Mouse (Mus musculus): ENCODE data around the gene Ppp1r9b. TPM values are rescaled to one million over a fixed set of nuclear protein-coding genes. Genes with fewer than 3 reads are reported as not detected.
A peak's percentile ranks its signal among the peaks of the same experiment; 100 is the strongest.

Gene Ppp1r9b
- polyA plus RNA-seq, 1 experiment from 2014 or later = 15.7 TPM

DNA sequence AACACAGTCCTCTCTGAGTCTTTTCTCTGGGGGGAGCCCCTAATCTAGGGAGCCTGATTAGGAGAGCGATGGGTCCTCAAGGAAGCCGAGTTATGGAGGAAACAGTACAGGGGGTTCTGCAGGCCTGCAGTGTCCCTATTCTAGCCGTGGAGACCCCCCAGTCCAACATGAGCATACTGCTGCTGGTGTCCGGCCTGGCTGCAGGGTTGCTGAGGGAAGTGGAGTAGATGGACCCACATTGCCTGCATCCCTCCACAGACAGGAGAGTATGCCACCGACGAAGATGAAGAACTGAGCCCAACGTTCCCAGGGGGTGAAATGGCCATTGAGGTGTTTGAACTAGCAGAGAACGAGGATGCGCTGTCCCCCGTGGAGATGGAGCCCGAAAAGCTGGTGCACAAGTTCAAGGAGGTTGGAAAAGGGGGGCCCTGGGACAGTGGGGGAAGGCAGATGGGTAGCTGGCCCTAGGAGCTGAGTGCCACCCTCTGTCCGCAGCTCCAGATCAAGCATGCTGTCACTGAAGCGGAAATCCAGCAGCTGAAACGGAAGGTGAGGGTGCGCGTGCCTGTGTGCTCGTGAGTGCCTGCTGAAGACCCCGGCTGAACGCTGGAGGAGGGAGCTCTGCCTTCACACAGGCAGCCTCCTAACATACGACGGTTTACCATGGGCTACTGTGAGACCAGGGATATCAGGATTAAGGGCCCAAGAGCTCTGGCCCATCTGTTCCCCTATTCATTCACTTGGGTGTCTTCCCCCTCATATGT lies 10.9 kb downstream of the Ppp1r9b start:
- Histone ChIP-seq H3K4me2 (replicated peaks) (no peak overlapping the region), H3K4me1 (peaks cover 25% of the 10 kb centered on the region), H3K9me3 (no peaks in the 10 kb centered on the region), H3K4me3 (no peak overlapping the region), H3K9ac (replicated peaks) (no peak overlapping the region), H3K27me3 (no peaks in the 10 kb centered on the region), H3K27ac (replicated peaks) (no peak overlapping the region), H3K36me3 (peaks cover 81% of the 10 kb centered on the region)
- whole genome bisulfite sequencing = 87% methylated on average over 21 of the region's 21 CpGs
- no peak for ATAC-seq (ENCODE audit: low FRiP score, low read depth)

DNA sequence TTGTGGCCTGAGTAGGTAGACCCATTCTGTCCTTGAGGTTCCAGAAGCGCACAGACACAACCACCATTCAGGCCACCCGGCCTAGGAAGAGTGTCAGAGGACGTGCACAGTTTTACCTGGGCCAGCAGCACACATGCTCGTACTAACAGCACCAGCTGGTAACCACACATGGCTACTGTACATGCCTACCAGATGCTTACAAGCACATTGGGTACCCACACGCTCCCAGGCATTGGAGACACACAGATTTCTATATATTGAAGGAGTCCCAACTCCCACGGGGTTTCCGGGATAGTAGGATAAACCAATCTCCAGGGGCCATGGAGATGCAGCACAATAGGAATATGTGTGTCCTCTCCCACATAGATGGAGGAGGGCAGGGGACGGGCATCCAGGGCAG lies 11.9 kb downstream of the Ppp1r9b start:
- Histone ChIP-seq H3K36me3 (peaks cover 72% of the 10 kb centered on the region), H3K9ac (replicated peaks) (no peak overlapping the region), H3K27me3 (no peaks in the 10 kb centered on the region), H3K4me2 (replicated peaks) (no peak overlapping the region), H3K9me3 (no peaks in the 10 kb centered on the region), H3K4me3 (no peak overlapping the region), H3K4me1 (peaks cover 32% of the 10 kb centered on the region), H3K27ac (replicated peaks) (no peak overlapping the region)
- no peak for ATAC-seq (ENCODE audit: low FRiP score, low read depth)
- 95% methylated on average over 8 of the region's 8 CpGs for WGBS

DNA sequence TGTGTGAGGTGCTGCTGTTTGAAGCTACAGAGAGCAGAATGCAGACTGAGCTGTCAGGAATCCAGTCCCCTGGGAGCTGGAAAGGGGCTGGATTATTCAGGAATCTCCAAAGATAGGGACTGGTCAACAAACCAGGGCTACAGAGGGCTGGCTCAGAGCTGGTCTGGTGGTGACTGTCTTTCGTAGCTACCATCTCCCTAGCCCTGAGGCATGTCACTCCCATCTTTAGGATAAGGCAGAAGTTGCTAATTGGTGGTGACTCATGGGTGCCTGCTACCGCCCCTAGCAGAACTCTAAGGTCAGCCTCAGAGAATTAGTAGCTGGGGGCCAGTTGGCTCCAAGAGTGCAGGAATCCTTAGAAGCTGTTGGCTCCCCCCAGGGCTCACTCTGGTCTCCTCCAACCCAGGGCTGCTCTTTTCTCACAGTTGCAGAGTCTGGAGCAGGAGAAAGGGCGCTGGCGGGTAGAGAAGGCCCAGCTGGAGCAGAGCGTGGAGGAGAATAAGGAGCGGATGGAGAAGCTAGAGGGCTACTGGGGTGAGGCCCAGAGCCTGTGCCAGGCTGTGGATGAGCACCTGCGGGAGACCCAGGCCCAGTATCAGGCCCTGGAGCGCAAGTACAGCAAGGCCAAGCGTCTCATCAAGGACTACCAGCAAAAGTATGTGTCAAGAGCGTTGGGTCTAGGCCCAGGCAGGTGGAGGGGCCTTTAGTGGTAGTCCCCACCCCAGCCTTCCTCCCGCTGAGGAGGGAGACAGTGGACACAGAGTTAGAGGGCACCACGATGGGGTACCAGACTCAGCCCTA lies 13.5 kb downstream of the Ppp1r9b start:
- no peaks in the 10 kb centered on the region for H3K27me3 ChIP-seq
- no peak overlapping the region for H3K4me3 ChIP-seq
- H3K9ac ChIP-seq (replicated peaks) = 0 out of 2 replicates have a peak overlapping the region, but pooled peaks have one; percentile 21
- no peak for ATAC-seq (ENCODE audit: low FRiP score, low read depth)
- H3K9me3 ChIP-seq = no peaks in the 10 kb centered on the region
- H3K4me1 ChIP-seq = peaks cover 40% of the 10 kb centered on the region
- H3K4me2 ChIP-seq (replicated peaks) = no peak overlapping the region
- peaks cover 56% of the 10 kb centered on the region for H3K36me3 ChIP-seq
- H3K27ac ChIP-seq (replicated peaks) = no peak overlapping the region
- WGBS = 89% methylated on average over 12 of the region's 12 CpGs

DNA sequence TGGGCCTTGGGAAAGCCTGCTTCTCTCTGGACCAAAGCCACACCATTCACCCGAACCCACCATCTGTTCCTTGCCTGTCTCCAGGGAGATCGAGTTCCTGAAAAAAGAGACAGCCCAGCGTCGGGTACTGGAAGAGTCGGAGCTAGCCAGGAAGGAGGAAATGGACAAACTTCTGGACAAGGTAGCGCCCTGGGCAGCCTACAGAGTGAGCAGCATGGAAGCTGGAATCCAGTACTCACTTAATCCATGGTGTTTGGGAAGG lies 14.0 kb downstream of the Ppp1r9b start:
- Histone ChIP-seq H3K4me2 (replicated peaks) (no peak overlapping the region), H3K27me3 (no peaks in the 10 kb centered on the region), H3K27ac (replicated peaks) (no peak overlapping the region), H3K9ac (replicated peaks) (no peak overlapping the region), H3K4me1 (peaks cover 42% of the 10 kb centered on the region), H3K36me3 (peaks cover 50% of the 10 kb centered on the region), H3K4me3 (no peak overlapping the region), H3K9me3 (no peaks in the 10 kb centered on the region)
- WGBS = 70% methylated on average over 6 of the region's 6 CpGs
- no peak for ATAC-seq (ENCODE audit: low FRiP score, low read depth)

DNA sequence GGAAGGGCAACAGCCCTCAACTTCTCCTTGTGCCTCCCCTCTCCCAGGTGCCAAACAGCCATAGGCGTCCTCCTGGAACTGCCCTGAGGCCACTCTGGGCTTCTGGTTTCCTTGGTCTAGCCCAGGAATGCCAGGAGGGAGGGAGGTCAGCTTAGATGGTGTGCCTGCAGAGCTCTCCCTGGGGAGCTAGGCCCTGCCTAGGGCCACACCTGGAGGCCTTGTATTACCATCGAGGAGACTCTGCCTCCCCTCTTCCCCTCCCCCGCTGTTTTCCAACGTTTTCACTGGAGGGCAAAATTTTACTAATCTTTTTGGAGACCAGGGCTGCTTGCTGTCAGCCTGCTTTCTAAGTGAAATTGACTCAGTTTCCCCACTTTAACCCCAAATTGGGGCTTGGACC lies 15.2 kb downstream of the Ppp1r9b start:
- H3K27me3 ChIP-seq = no peaks in the 10 kb centered on the region
- no peak for ATAC-seq (ENCODE audit: low FRiP score, low read depth)
- H3K36me3 ChIP-seq = peaks cover 43% of the 10 kb centered on the region
- peak overlapping the region; percentile 68 for H3K4me2 ChIP-seq (replicated peaks)
- H3K9me3 ChIP-seq = no peaks in the 10 kb centered on the region
- H3K4me3 ChIP-seq = peak overlapping the region; percentile 39
- H3K27ac ChIP-seq (replicated peaks) = peak overlapping the region; percentile 76
- H3K4me1 ChIP-seq = peaks cover 33% of the 10 kb centered on the region
- WGBS = 34% methylated on average over 4 of the region's 4 CpGs
- peak overlapping the region; percentile 60; the same call in 1 of the 2 replicates for H3K9ac ChIP-seq (replicated peaks)

DNA sequence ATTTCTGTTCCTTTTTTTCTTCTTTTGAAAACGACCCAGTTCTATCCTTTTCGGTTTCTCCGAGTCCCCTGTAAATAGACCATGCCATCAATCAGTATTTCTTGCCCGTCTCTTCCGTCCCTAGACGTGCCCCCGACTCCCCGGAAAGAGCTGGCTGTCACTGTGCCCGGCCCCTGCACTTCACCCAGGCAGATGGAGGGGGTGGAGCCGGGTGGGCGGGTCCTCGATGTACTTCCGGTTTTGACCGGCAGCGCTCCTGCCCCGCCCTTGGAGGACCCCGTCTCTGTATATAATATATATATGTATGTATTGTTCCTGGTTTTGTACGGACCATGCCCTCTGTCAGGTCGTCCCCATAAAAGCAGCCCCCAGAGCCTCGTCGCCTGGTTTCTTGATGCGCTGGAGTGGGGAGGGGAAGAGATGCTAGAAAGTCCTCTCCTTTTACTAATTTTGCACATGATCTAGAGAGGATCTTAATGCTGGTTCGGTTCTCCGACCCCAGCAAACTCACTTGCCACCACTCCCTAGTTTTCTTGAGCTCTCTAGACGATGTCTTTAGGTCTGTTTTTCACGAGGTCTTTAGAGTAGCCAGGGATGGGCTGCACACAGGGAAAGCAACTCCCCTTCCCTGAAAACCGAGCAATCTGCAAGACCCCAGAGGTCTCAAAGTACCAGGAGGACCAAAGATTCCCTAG lies 15.8 kb downstream of the Ppp1r9b start:
- peak overlapping the region; percentile 76 for H3K27ac ChIP-seq (replicated peaks)
- no peaks in the 10 kb centered on the region for H3K9me3 ChIP-seq
- H3K4me3 ChIP-seq = peak overlapping the region; percentile 39
- H3K4me1 ChIP-seq = peaks cover 39% of the 10 kb centered on the region
- no peaks in the 10 kb centered on the region for H3K27me3 ChIP-seq
- peak; percentile 63 for ATAC-seq (ENCODE audit: low FRiP score, low read depth)
- H3K36me3 ChIP-seq = peaks cover 39% of the 10 kb centered on the region
- H3K9ac ChIP-seq (replicated peaks) = peak overlapping the region; percentile 60
- H3K4me2 ChIP-seq (replicated peaks) = peak overlapping the region; percentile 68
- WGBS = 2% methylated on average over 27 of the region's 27 CpGs

DNA sequence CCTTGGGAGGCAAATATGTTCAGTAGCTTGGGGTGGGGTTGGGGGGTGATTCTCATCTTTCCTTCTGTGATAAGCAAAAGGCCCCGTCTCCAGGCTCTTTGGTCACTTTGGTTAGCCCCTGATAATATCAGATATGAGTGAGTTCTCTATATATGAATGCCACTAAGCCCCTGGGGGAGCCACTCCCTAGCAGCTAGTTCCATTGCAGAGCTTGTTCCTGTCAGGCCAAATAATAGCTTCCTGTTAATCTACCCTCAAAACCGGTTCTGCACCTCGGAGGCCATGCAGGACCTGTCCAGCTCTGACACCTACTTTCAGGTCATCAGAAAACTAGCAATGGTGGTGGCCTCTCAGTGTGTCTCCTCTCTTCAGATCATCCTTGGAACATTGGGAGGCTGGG lies 16.6 kb downstream of the Ppp1r9b start:
- no peaks in the 10 kb centered on the region for H3K27me3 ChIP-seq
- no peaks in the 10 kb centered on the region for H3K9me3 ChIP-seq
- peak overlapping the region; percentile 76 for H3K27ac ChIP-seq (replicated peaks)
- WGBS = 93% methylated on average over 3 of the region's 3 CpGs
- peak overlapping the region; percentile 68; the same call in 1 of the 2 replicates for H3K4me2 ChIP-seq (replicated peaks)
- H3K36me3 ChIP-seq = peaks cover 31% of the 10 kb centered on the region
- peaks cover 46% of the 10 kb centered on the region for H3K4me1 ChIP-seq
- H3K4me3 ChIP-seq = no peak overlapping the region
- ATAC-seq (ENCODE audit: low FRiP score, low read depth) = no peak
- no peak overlapping the region for H3K9ac ChIP-seq (replicated peaks)

DNA sequence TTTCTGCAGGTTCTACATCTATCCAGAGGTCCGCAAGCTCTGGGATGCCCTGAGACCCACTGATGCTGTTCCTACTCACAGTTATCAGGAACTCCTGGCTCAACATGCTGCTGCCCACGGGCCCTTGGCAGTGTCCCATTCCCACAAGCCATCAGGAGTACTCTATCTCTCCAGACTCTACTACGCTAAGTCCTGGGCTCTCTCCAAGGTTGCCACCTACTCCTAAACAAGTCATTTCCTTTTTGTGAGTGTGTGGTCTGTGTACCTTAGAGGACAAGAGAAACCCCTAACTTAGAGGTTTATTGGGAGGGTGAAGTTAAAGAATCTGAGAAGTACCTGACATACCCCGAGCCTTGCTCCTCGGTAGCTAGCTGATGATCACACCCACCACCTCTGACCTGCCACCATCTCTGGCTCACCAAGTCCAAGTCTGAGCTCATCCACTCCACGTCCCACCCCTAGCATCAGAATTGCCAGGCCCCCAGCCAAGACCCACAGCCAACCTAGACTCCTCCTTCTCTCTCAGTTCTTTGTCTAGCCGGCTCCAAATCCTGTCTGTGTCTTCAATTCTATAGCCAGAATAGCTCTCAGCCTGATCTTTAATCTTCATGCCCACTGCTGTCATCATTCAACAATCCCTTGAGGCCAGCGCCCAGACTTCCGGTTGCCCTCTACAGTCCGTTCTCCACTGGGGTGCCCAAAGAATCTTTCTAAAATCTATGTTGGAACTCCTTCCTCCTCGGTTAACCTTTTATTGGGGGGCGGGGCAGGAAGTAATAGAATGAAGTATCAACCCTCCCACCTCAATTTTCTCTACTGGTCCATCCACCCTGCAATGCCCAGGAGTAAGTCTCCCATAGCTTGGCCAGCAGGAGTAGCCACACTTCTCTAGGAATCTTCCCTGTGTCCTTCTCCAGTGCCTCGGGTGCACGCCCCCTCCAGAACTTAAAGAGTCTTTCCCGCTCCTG lies 18.1 kb downstream of the Ppp1r9b start:
- peaks cover 57% of the 10 kb centered on the region for H3K4me1 ChIP-seq
- H3K36me3 ChIP-seq = peaks cover 20% of the 10 kb centered on the region
- no peaks in the 10 kb centered on the region for H3K9me3 ChIP-seq
- H3K27ac ChIP-seq (replicated peaks) = peak overlapping the region; percentile 98
- WGBS = 31% methylated on average over 15 of the region's 15 CpGs
- peak overlapping the region; percentile 80 for H3K4me2 ChIP-seq (replicated peaks)
- no peaks in the 10 kb centered on the region for H3K27me3 ChIP-seq
- no peak for ATAC-seq (ENCODE audit: low FRiP score, low read depth)
- H3K4me3 ChIP-seq = peak overlapping the region; percentile 85
- peak overlapping the region; percentile 99 for H3K9ac ChIP-seq (replicated peaks)

DNA sequence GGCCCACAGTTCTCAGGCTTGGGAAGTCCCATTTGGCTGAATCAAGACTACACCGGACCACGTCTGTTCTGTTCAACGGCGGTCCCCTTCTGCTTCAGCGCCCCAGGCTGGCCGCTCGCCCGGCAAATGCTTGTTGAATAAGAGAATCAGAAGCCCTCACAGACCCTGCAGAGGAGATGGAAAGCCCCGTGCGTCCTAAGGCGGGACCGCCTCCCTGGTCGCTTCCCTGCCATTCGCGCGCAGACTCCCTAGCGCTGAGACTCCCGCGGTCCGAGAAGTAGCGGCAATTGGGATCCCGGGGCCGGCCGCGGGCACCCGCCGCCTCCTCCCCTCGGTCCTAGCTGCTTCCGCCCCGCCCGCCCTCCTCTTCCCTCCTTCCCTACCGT lies 18.8 kb downstream of the Ppp1r9b start, which contains the start of gene Samd14:
TSS of gene Samd14 (plus strand) at position 251 of the 386 bp plus-strand sequence.
- Histone ChIP-seq H3K27ac (replicated peaks) (peak within 1 kb of the TSS; percentile 98), H3K4me1 (peaks cover 61% of the 10 kb centered on the region), H3K36me3 (peaks cover 20% of the 10 kb centered on the region), H3K4me2 (replicated peaks) (peak within 1 kb of the TSS; percentile 80), H3K9me3 (no peaks in the 10 kb centered on the region), H3K27me3 (no peaks in the 10 kb centered on the region), H3K4me3 (peak within 1 kb of the TSS; percentile 85), H3K9ac (replicated peaks) (peak within 1 kb of the TSS; percentile 99)
- peak; percentile 59 for ATAC-seq (ENCODE audit: low FRiP score, low read depth)
- under 1% methylated on average over 31 of the region's 32 CpGs for WGBS

DNA sequence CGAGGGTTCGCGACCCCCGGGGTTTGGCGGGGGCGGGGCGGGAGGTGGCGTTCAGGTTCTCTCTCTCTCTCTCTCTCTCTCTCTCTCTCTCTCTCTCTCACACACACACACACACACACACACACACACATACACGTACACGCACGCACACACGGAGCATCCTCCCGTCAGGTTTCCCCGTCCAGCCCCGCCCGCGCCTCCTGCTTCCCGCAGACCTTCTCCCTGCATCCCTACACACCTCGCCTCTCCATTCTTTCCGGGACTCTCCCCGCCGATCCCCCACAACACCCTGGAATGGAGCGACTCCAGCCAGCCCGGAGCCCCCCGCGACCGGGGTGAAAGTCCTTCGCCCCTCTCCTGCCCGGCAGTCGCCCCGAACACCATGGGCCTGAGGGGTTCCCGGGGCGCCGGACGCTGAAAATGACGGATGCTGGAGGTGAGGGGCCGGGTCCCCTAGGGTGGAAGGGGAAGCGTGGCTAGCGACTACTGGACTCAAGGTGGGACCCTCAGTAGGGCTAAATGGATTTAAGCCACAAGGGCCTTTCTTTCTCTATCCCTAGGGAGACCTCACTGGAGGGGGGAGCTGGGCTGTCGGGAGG lies 19.4 kb downstream of the Ppp1r9b start:
- Histone ChIP-seq H3K27ac (replicated peaks) (peak overlapping the region; percentile 98), H3K27me3 (no peaks in the 10 kb centered on the region), H3K36me3 (peaks cover 21% of the 10 kb centered on the region), H3K4me1 (peaks cover 63% of the 10 kb centered on the region), H3K4me3 (peak overlapping the region; percentile 85), H3K9ac (replicated peaks) (peak overlapping the region; percentile 99), H3K9me3 (no peaks in the 10 kb centered on the region), H3K4me2 (replicated peaks) (peak overlapping the region; percentile 80)
- WGBS = under 1% methylated on average over 31 of the region's 40 CpGs
- peak; percentile 47 for ATAC-seq (ENCODE audit: low FRiP score, low read depth)
